Mouse (Mus musculus) ES-Bruce4 (cell line): ENCODE data around the gene Arl15. TPM values are rescaled to one million over a fixed set of nuclear protein-coding genes. Genes with fewer than 3 reads are reported as not detected.

Experiments used
- H3K27ac ChIP-seq: 2 replicates; pipeline ENCODE4 v1.5.1; 2012; ENCODE audit warnings: low read length, inconsistent platforms; ENCODE audit not compliant: insufficient read depth
- H3K27me3 ChIP-seq: 2 replicates; pipeline ENCODE4 v1.6.1; 2012; ENCODE audit warnings: mild to moderate bottlenecking, low read length, inconsistent platforms; ENCODE audit not compliant: control insufficient read depth, poor library complexity, insufficient read depth, severe bottlenecking
- H3K36me3 ChIP-seq: 2 replicates; pipeline ENCODE4 v1.6.1; 2012; ENCODE audit warnings: inconsistent platforms, mild to moderate bottlenecking, low read length, moderate library complexity; ENCODE audit not compliant: control insufficient read depth, poor library complexity, insufficient read depth, severe bottlenecking
- H3K4me1 ChIP-seq: one replicate; pipeline ENCODE4 v1.8.1; 2011; ENCODE audit warnings: low read length; ENCODE audit not compliant: control insufficient read depth, insufficient read depth
- H3K4me3 ChIP-seq: 2 replicates; pipeline ENCODE4 v1.5.1; 2011; ENCODE audit warnings: low read depth, mild to moderate bottlenecking, low read length
- H3K9ac ChIP-seq: 2 replicates; pipeline ENCODE4 v1.6.1; 2012; ENCODE audit warnings: low read depth, mild to moderate bottlenecking, inconsistent platforms; ENCODE audit not compliant: poor library complexity, severe bottlenecking
- H3K9me3 ChIP-seq: replicated peaks from 2 replicates; pipeline ENCODE4 v1.6.1; 2012; ENCODE audit warnings: mild to moderate bottlenecking, low read length, inconsistent platforms; ENCODE audit not compliant: control insufficient read depth, poor library complexity, insufficient read depth, severe bottlenecking
- CTCF ChIP-seq: IDR thresholded peaks from one replicate; pipeline ENCODE4 v1.8.1; 2011; ENCODE audit warnings: low read depth, low read length
- EP300 ChIP-seq: IDR thresholded peaks from 2 replicates; pipeline ENCODE4 v1.6.1; 2011; ENCODE audit warnings: low read depth, low read length; ENCODE audit not compliant: insufficient read depth
- POLR2A ChIP-seq: IDR thresholded peaks from one replicate; pipeline ENCODE4 v1.8.1; 2011; ENCODE audit warnings: low read length; ENCODE audit not compliant: insufficient read depth
- polyA plus RNA-seq: library from polyadenylated mRNA; stranded (reverse); fragments of >200 nt; gene quantifications from 2 replicates; pipeline ENCODE4 v1.2.4, GENCODE M21; 2011; ENCODE audit warnings: low read depth; ENCODE audit not compliant: missing spikeins, insufficient read depth, insufficient read length

Arl15 gene
- polyA plus RNA-seq, 1 experiment = 53.3 TPM

- Histone ChIP-seq H3K9ac (no peak overlapping the region), H3K4me1 (peaks cover 10% of the 10 kb centered on the region), H3K27me3 (no peaks in the 10 kb centered on the region), H3K9me3 (peaks cover 4% of the 10 kb centered on the region; the same call in 1 of the 2 replicates), H3K27ac (no peak overlapping the region), H3K36me3 (no peaks in the 10 kb centered on the region), H3K4me3 (no peak overlapping the region)
- TF ChIP-seq CTCF (no peak), EP300 (no peak), POLR2A (no peak)
Measured at GRCm38 (mm10) chr13:113811910-113812592, 17.7 kb downstream of the Arl15 start.

- H3K27ac ChIP-seq = no peak overlapping the region
- no peak for TF ChIP-seq POLR2A
- no peak for TF ChIP-seq EP300
- no peak for TF ChIP-seq CTCF
- H3K27me3 ChIP-seq = no peaks in the 10 kb centered on the region
- H3K9ac ChIP-seq = no peak overlapping the region
- peaks cover under 1% of the 10 kb centered on the region; the same call in 1 of the 2 replicates for H3K9me3 ChIP-seq
- no peaks in the 10 kb centered on the region for H3K36me3 ChIP-seq
- H3K4me1 ChIP-seq = peaks cover 12% of the 10 kb centered on the region
- H3K4me3 ChIP-seq = no peak overlapping the region
Measured at GRCm38 (mm10) chr13:113812593-113812975, 18.3 kb downstream of the Arl15 start.

- H3K4me3 ChIP-seq = no peak overlapping the region
- H3K9me3 ChIP-seq = peaks cover 5% of the 10 kb centered on the region; the same call in 1 of the 2 replicates
- H3K27me3 ChIP-seq = no peaks in the 10 kb centered on the region
- no peaks in the 10 kb centered on the region for H3K36me3 ChIP-seq
- TF ChIP-seq CTCF (no peak), EP300 (no peak), POLR2A (no peak)
- H3K27ac ChIP-seq = peak overlapping the region; percentile 53; the same call in 1 of the 2 replicates
- H3K4me1 ChIP-seq = peaks cover 12% of the 10 kb centered on the region
- H3K9ac ChIP-seq = no peak overlapping the region
Measured at GRCm38 (mm10) chr13:113814121-113814520, 19.8 kb downstream of the Arl15 start.

- Histone ChIP-seq H3K9ac (no peak overlapping the region), H3K27me3 (no peaks in the 10 kb centered on the region), H3K36me3 (no peaks in the 10 kb centered on the region), H3K4me3 (peak overlapping the region; percentile 24), H3K9me3 (peaks cover 12% of the 10 kb centered on the region; the same call in 1 of the 2 replicates), H3K27ac (peak overlapping the region; percentile 94), H3K4me1 (peaks cover 12% of the 10 kb centered on the region)
- TF ChIP-seq CTCF (no peak), EP300 (peak; percentile 82)
Measured at GRCm38 (mm10) chr13:113815697-113816420, 21.6 kb downstream of the Arl15 start.

- TF ChIP-seq CTCF = no peak
- TF ChIP-seq EP300 = 0 out of 2 replicates have a peak, but pooled peaks have one; percentile 0
- Histone ChIP-seq H3K4me1 (peaks cover 12% of the 10 kb centered on the region), H3K9me3 (peaks cover 18% of the 10 kb centered on the region; the same call in 1 of the 2 replicates), H3K27ac (peak overlapping the region; percentile 94), H3K36me3 (no peaks in the 10 kb centered on the region), H3K27me3 (no peaks in the 10 kb centered on the region), H3K9ac (no peak overlapping the region), H3K4me3 (no peak overlapping the region)
Measured at GRCm38 (mm10) chr13:113816421-113816810, 22.1 kb downstream of the Arl15 start.

- Histone ChIP-seq H3K27ac (no peak overlapping the region), H3K9ac (no peak overlapping the region), H3K36me3 (peaks cover 7% of the 10 kb centered on the region; the same call in 1 of the 2 replicates), H3K4me1 (peaks cover 7% of the 10 kb centered on the region), H3K4me3 (no peak overlapping the region), H3K27me3 (no peaks in the 10 kb centered on the region), H3K9me3 (peaks cover 18% of the 10 kb centered on the region; the same call in 1 of the 2 replicates)
- no peak for TF ChIP-seq POLR2A
- TF ChIP-seq CTCF = no peak
- TF ChIP-seq EP300 = no peak
Measured at GRCm38 (mm10) chr13:113819006-113819405, 24.7 kb downstream of the Arl15 start.
